Mouse (Mus musculus): ENCODE results near the gene Gls2.
"Not testable (repeated sequence)": the region's sequence is repeated elsewhere in the genome, so short reads cannot be mapped to it uniquely, and the experiment has no call there.

Gene Gls2

GRCm38 (mm10) chr10:128194024-128194550 lies at the start of gene Gls2:
TSS of gene Gls2 (plus strand) at chr10:128194457.
- CTCF ChIA-PET: interaction anchor here (0.7 kb wide), 1 partner anchor 16 kb away, joined by 5 read pairs; no protein-coding TSS in a partner anchor

- CTCF ChIA-PET: no interaction called here
Observed at GRCm38 (mm10) chr10:128144961-128145360, 49.3 kb upstream of the Gls2 start.

- CTCF ChIA-PET: no interaction called here
Observed at GRCm38 (mm10) chr10:128148789-128149365, 45.4 kb upstream of the Gls2 start.

GRCm38 (mm10) chr10:128149592-128149991 lies 44.7 kb upstream of the Gls2 start:
- CTCF ChIA-PET: interaction anchor here (0.6 kb wide), 1 partner anchor 796 kb away, joined by 3 read pairs; no protein-coding TSS in a partner anchor

GRCm38 (mm10) chr10:128150941-128151340 lies 43.3 kb upstream of the Gls2 start:
- CTCF ChIA-PET: interaction anchor here (0.9 kb wide), 1 partner anchor 25 kb away, joined by 3 read pairs; no protein-coding TSS in a partner anchor

- CTCF ChIA-PET: no interaction called here
Observed at GRCm38 (mm10) chr10:128153978-128154377, 40.3 kb upstream of the Gls2 start.

GRCm38 (mm10) chr10:128165726-128166125 lies 28.5 kb upstream of the Gls2 start:
- CTCF ChIA-PET: not testable (repeated sequence)

GRCm38 (mm10) chr10:128167091-128167490 lies 27.2 kb upstream of the Gls2 start:
- CTCF ChIA-PET: interaction anchor here (0.5 kb wide), 1 partner anchor 25 kb away, joined by 3 read pairs; no protein-coding TSS in a partner anchor

GRCm38 (mm10) chr10:128171348-128171747 lies 22.9 kb upstream of the Gls2 start:
- CTCF ChIA-PET: not testable (repeated sequence)

- CTCF ChIA-PET: interaction anchor here (0.6 to 0.7 kb wide), 3 partner anchors 71 to 737 kb away, joined by 3 to 6 read pairs (median 4); no protein-coding TSS in a partner anchor
Observed at GRCm38 (mm10) chr10:128175302-128175701, 19.0 kb upstream of the Gls2 start.

- CTCF ChIA-PET: interaction anchor here (0.6 to 1.1 kb wide), 7 partner anchors 25 to 281 kb away, joined by 3 to 12 read pairs (median 6); no protein-coding TSS in a partner anchor
Observed at GRCm38 (mm10) chr10:128175996-128176755, 18.1 kb upstream of the Gls2 start.

GRCm38 (mm10) chr10:128177316-128177715 lies 16.9 kb upstream of the Gls2 start:
- CTCF ChIA-PET: interaction anchor here (0.6 to 0.7 kb wide), 2 partner anchors 56 to 241 kb away, joined by 4 to 6 read pairs; no protein-coding TSS in a partner anchor

GRCm38 (mm10) chr10:128179989-128180388 lies 14.3 kb upstream of the Gls2 start, which contains the start of gene Rbms2:
TSS of gene Rbms2 (minus strand) at chr10:128180297.
- CTCF ChIA-PET: no interaction called here

GRCm38 (mm10) chr10:128184296-128184695 lies 10.0 kb upstream of the Gls2 start:
- CTCF ChIA-PET: no interaction called here

- CTCF ChIA-PET: interaction anchor here (0.6 to 1.0 kb wide), 3 partner anchors 10 to 240 kb away, joined by 3 to 4 read pairs (median 3); no protein-coding TSS in a partner anchor
Observed at GRCm38 (mm10) chr10:128185277-128185940, 8.8 kb upstream of the Gls2 start.

GRCm38 (mm10) chr10:128185959-128186358 lies 8.3 kb upstream of the Gls2 start:
- CTCF ChIA-PET: interaction anchor here (1.0 kb wide), 2 partner anchors 13 to 240 kb away, joined by 3 to 4 read pairs; no protein-coding TSS in a partner anchor

GRCm38 (mm10) chr10:128187181-128187605 lies 7.1 kb upstream of the Gls2 start:
- CTCF ChIA-PET: interaction anchor here (0.6 to 1.0 kb wide), 3 partner anchors 12 to 574 kb away, joined by 4 to 9 read pairs (median 4); no protein-coding TSS in a partner anchor

- CTCF ChIA-PET: no interaction called here
Observed at GRCm38 (mm10) chr10:128188242-128188877, 5.9 kb upstream of the Gls2 start.

- CTCF ChIA-PET: no interaction called here
Observed at GRCm38 (mm10) chr10:128191472-128191871, 2.8 kb upstream of the Gls2 start.

- CTCF ChIA-PET: interaction anchor here (0.6 kb wide), 1 partner anchor 83 kb away, joined by 5 read pairs; no protein-coding TSS in a partner anchor
Observed at GRCm38 (mm10) chr10:128192030-128192766, 2.1 kb upstream of the Gls2 start.

Measured in spleen, embryonic (tissue).